Mouse (Mus musculus) lung, embryonic 14.5 days (tissue): ENCODE measurements at regions not wholly inside any gene's neighbourhood (a gene's known extent, or its start where the extent isn't known, plus 50 kb on each side); places are given as distances from the start of the nearest gene placed in this dataset.
A peak's percentile ranks its signal among the peaks of the same experiment; 100 is the strongest.

Experiments used
- ATAC-seq: fragments of 200-750 bp; cut with Nextera tagmentation; 2 replicates; pipeline ENCODE4 v1.8.0; 2017; ENCODE audit warnings: mild to moderate bottlenecking, moderate TSS enrichment, moderate library complexity; ENCODE audit not compliant: insufficient read depth
- DNase-seq: peaks from one replicate; pipeline ENCODE4 v3.0.0-alpha.2; 2015
- H3K27ac ChIP-seq: fragments of 300-500 bp; sonication (generic); 2 replicates; pipeline ENCODE4 v1.5.1; 2014; ENCODE audit warnings: low read depth, mild to moderate bottlenecking, moderate library complexity
- H3K27me3 ChIP-seq: fragments of 300-500 bp; sonication (generic); 2 replicates; pipeline ENCODE4 v1.6.1; 2014; ENCODE audit warnings: low read length, control low read depth; ENCODE audit not compliant: insufficient read depth
- H3K36me3 ChIP-seq: fragments of 300-500 bp; sonication (generic); 2 replicates; pipeline ENCODE4 v1.6.1; 2014; ENCODE audit warnings: control low read depth; ENCODE audit not compliant: insufficient read depth
- H3K4me1 ChIP-seq: fragments of 300-500 bp; sonication (generic); 2 replicates; pipeline ENCODE4 v1.6.1; 2014; ENCODE audit warnings: antibody characterized with exemption, control low read depth; ENCODE audit not compliant: insufficient read depth
- H3K4me2 ChIP-seq: fragments of 300-500 bp; sonication (generic); 2 replicates; pipeline ENCODE4 v1.6.1; 2014; ENCODE audit warnings: mild to moderate bottlenecking
- H3K4me3 ChIP-seq: fragments of 300-500 bp; sonication (generic); 2 replicates; pipeline ENCODE4 v1.5.1; 2014; ENCODE audit warnings: low read depth, low read length
- H3K9ac ChIP-seq: fragments of 300-500 bp; sonication (generic); 2 replicates; pipeline ENCODE4 v1.6.1; 2014
- H3K9me3 ChIP-seq: fragments of 300-500 bp; sonication (generic); 2 replicates; pipeline ENCODE4 v1.6.1; 2016; ENCODE audit warnings: low read depth, low read length, control low read depth
- CTCF ChIP-seq: IDR thresholded peaks from 2 replicates; pipeline ENCODE4 v1.5.1; 2016; ENCODE audit warnings: antibody characterized with exemption, low read depth
- WGBS: fragments of 180-500 bp; shearing (Covaris S2); extraction: QIAGEN DNeasy Blood & Tissue Kit; methylation state at CpG from one replicate; pipeline ENCODE4 v1.1.7; 2014; 5-methylcytosine and 5-hydroxymethylcytosine counted together

DNA sequence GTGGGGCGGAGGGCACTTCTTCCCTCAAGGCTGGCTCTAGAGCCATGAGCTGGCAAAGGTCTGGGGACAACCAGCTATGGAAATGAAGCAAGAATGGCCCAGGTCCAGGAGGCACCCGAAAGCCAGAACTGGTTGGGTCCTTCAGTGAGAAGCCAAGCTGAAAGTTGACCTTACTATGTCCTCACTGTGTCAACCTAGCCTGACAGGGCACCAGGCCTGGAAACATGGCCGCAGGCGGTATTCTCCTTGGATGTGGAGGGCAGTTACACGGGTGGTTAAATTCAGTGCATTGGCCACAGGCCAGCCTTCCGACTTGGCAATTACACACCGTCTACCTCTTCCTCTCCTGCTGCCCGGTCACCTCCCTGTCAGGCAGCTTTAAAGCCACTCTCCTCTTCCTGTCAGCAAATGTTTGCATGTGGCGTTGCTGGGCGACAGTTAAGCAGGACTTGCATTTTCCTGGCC is 116.7 kb downstream of the H2al1j start:
- H3K27ac ChIP-seq = no peak overlapping the region
- 59% methylated on average over 10 of the region's 10 CpGs for WGBS
- H3K4me2 ChIP-seq = no peak overlapping the region
- no peaks in the 10 kb centered on the region for H3K9me3 ChIP-seq
- no peaks in the 10 kb centered on the region for H3K36me3 ChIP-seq
- no peak for TF ChIP-seq CTCF
- no peak overlapping the region for H3K9ac ChIP-seq
- H3K4me1 ChIP-seq = 0 out of 2 replicates have a peak, but pooled peaks cover 4% of the 10 kb centered on the region
- H3K4me3 ChIP-seq = no peak overlapping the region
- DNase-seq (peak; percentile 40), ATAC-seq (peak; percentile 35; the same call in 1 of the 2 replicates)
- H3K27me3 ChIP-seq = no peaks in the 10 kb centered on the region

DNA sequence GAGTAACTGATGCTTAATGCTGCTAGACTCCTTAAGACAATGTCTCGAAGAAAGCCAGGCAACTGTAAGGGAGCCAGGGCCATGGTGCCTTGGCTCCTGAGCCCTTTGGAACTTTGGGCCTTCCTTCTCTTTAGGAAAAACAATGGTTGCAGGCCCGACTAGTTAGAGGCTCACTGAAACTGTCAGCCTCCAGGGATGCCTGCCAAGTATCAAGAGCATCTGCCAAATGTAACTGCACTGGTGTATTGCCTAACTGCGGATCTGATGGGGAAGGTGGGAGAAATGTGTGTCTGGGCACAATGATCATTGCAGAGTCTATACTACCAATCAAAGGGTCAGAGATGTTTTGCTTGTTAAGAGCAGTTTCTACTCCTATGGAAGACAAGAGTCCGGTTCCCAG is 121.1 kb downstream of the H2al1j start:
- no peak for TF ChIP-seq CTCF
- Histone ChIP-seq H3K27me3 (no peaks in the 10 kb centered on the region), H3K27ac (no peak overlapping the region), H3K36me3 (no peaks in the 10 kb centered on the region), H3K9me3 (no peaks in the 10 kb centered on the region), H3K9ac (no peak overlapping the region), H3K4me2 (no peak overlapping the region), H3K4me3 (no peak overlapping the region), H3K4me1 (0 out of 2 replicates have a peak, but pooled peaks cover 4% of the 10 kb centered on the region)
- DNase-seq = peak; percentile 73
- no peak for ATAC-seq
- WGBS = 68% methylated on average over 4 of the region's 4 CpGs

DNA sequence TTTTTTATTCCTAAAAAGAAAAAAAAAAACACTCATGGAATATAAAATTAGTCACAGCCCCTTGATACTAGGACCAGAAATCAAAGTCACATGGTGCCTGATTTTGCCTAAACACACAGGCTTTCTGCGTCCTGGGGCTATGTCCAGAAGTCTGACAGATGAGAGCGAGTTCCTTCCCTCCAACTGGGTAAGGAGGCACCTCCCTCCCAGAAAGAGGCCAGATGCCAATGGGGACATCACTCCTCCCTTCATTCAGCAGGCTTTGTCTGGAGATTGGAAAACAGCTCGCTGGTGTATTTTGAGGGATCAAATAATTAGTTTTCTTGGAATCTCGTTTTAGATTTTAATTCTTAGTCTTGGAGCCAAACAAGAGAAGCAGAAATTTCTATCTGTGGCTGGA is 130.9 kb downstream of the H2al1j start:
- Histone ChIP-seq H3K27me3 (no peaks in the 10 kb centered on the region), H3K9me3 (no peaks in the 10 kb centered on the region), H3K27ac (peak overlapping the region; percentile 24; the same call in 1 of the 2 replicates), H3K4me2 (no peak overlapping the region), H3K4me3 (no peak overlapping the region), H3K36me3 (no peaks in the 10 kb centered on the region), H3K4me1 (no peaks in the 10 kb centered on the region), H3K9ac (no peak overlapping the region)
- TF ChIP-seq CTCF = no peak
- DNase-seq (peak; percentile 42), ATAC-seq (no peak)
- 30% methylated on average over 4 of the region's 4 CpGs for WGBS

DNA sequence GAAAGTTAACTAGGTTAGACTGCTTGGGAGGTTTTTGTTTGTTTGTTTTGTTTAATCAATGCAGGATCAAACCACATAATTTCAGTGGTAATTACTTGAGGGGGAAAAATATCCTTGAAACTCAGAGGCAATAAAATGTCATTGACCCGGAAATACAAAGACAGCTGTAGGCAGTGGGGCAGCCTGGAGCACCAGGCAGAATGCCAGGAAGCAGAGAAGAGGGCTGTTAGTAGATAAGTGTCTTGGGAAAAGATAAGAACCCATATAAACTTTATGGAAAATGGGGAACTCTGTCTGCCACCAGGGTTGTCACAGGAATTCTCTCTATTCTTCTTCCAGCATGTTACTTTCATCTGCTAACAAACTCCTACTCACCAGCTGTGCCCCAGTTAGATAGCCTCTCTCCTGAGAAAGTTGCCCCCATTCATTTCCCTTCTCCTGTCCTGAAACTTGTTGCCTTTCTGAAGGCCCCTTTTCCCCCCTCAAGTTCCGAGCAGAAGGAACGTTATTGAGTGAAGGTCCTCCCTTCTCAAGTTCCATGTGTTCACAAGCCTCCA is 136.4 kb downstream of the H2al1j start:
- no peaks in the 10 kb centered on the region for H3K9me3 ChIP-seq
- no peak for TF ChIP-seq CTCF
- H3K4me1 ChIP-seq = no peaks in the 10 kb centered on the region
- no peak overlapping the region for H3K4me2 ChIP-seq
- peak; percentile 66; the same call in 1 of the 2 replicates for ATAC-seq
- no peak overlapping the region for H3K9ac ChIP-seq
- H3K27ac ChIP-seq = peak overlapping the region; percentile 50; the same call in 1 of the 2 replicates
- no peaks in the 10 kb centered on the region for H3K36me3 ChIP-seq
- H3K27me3 ChIP-seq = no peaks in the 10 kb centered on the region
- DNase-seq = peak; percentile 77
- no peak overlapping the region for H3K4me3 ChIP-seq
- 31% methylated on average over 3 of the region's 3 CpGs for WGBS

DNA sequence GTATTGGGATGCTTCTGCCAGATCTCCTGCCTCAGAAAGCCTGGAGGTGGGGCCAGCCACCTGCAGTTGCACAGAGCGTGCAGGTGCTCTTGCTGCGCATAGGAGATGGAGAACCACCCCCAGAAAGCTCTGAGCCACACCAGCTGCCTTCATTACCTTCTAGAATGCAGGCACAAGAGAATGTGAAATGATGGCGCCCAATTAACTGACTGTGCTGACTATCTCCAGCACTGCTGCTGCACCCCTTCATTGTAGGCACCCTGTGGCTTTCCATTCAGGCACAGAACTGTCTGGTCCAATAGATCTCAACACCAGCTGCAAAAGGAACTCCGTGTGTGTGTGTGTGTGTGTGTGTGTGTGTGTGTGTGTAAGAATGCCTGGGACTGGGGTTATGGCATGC is 138.6 kb downstream of the H2al1j start:
- H3K4me2 ChIP-seq = no peak overlapping the region
- WGBS = 84% methylated on average over 4 of the region's 4 CpGs
- no peak overlapping the region for H3K27ac ChIP-seq
- H3K9me3 ChIP-seq = no peaks in the 10 kb centered on the region
- DNase-seq (no peak), ATAC-seq (no peak)
- no peak overlapping the region for H3K9ac ChIP-seq
- H3K27me3 ChIP-seq = no peaks in the 10 kb centered on the region
- no peak overlapping the region for H3K4me3 ChIP-seq
- no peak for TF ChIP-seq CTCF
- H3K36me3 ChIP-seq = no peaks in the 10 kb centered on the region
- H3K4me1 ChIP-seq = no peaks in the 10 kb centered on the region

DNA sequence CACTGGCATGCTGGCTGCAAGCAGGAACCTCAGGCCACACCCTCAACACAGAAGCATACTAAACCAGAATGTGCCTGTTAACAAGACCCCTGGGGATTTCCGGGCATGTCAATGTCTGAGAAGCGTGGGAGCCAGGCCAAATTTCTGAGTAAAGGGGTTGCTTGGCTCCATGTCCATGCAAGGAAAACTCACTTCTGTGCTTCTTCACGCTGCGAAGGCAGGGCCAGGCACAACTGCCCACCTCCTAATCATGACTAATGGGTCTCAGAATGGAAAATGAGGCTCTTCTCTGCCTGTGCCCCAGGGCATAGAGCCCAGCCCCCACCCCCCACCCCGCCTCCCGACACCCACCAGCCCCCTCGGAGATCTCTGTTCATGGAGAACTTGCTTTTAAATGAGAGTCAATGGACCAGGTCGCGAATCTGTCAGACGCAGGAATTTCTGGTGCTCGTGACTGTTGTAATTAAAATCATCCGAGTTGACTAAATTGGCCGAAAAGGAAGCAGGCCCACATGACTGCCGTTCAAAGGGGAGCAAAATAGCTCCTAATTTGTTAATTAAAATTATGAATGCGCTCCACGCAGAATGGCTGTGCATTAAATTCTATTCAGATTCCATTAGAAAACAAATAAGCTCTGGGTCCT is 152.2 kb downstream of the H2al1j start:
- no peaks in the 10 kb centered on the region for H3K4me1 ChIP-seq
- H3K9me3 ChIP-seq = no peaks in the 10 kb centered on the region
- DNase-seq (no peak), ATAC-seq (no peak)
- no peak overlapping the region for H3K9ac ChIP-seq
- H3K4me3 ChIP-seq = no peak overlapping the region
- no peaks in the 10 kb centered on the region for H3K27me3 ChIP-seq
- no peaks in the 10 kb centered on the region for H3K36me3 ChIP-seq
- no peak for TF ChIP-seq CTCF
- H3K4me2 ChIP-seq = no peak overlapping the region
- WGBS = 77% methylated on average over 16 of the region's 16 CpGs
- no peak overlapping the region for H3K27ac ChIP-seq

DNA sequence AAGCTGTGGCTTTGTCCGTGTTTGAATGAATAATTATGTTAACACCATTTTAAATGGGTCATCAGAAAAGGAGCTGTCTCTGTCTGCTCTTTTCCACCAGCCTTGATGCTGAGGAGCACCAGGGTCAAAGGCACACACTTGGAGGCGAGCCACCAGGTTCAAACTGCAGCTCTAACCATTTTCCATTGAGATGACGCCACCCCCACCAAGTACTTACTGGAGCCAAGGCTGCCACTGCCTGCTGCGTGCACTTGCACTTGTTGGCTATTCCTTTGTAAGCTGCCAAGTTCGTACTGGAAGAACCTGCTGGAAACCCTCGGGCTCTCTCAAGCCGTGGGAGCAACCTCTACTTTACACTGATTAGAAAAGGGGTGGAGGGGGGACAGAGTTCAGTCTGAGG is 154.5 kb downstream of the H2al1j start:
- Histone ChIP-seq H3K4me3 (no peak overlapping the region), H3K4me2 (no peak overlapping the region), H3K4me1 (0 out of 2 replicates have a peak, but pooled peaks cover 3% of the 10 kb centered on the region), H3K36me3 (no peaks in the 10 kb centered on the region), H3K9me3 (no peaks in the 10 kb centered on the region), H3K27me3 (no peaks in the 10 kb centered on the region), H3K9ac (no peak overlapping the region), H3K27ac (no peak overlapping the region)
- no peak for TF ChIP-seq CTCF
- no peak for ATAC-seq
- 56% methylated on average over 7 of the region's 7 CpGs for WGBS
- peak; percentile 29 for DNase-seq
